Mouse (Mus musculus): ENCODE measurements at regions not wholly inside any gene's neighbourhood (a gene's known extent, or its start where the extent isn't known, plus 50 kb on each side); places are given as distances from the start of the nearest gene placed in this dataset.

DNA sequence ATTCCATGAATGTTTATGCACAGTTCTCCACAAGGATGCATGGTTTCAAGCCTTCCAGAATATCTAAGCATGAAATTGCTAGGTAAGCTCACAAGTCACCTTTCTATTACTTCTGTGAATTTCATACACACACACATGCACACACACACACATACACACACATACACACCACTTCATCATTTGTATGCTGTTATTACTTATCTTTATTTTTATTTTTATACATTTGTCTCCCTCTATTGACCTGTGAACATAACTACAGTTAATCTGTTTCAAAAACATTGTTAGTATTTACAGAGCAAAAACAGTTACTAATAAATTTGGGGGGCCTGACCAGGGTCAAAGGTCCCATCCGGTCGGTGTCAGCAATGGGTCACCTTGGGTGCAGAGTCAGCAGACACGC lies 212.6 kb upstream of the Depdc1a start:
- peak in 1 of 2 experiments; percentile 3 for DNase-seq (ENCODE audit: low spot score in 2 of 2)
- intact Hi-C loops (cut with DNase I): loop anchor here (10.0 kb wide), 1 partner anchor 1118 kb away; no protein-coding TSS in a partner anchor

GRCm38 (mm10) chr3:159317471-159317870 lies 177.8 kb upstream of the Depdc1a start:
- intact Hi-C loops (cut with DNase I): no loop called here
- DNase-seq (ENCODE audit: low spot score in 2 of 2): peak in 1 of 2 experiments; percentile 15

GRCm38 (mm10) chr3:159348053-159348452 lies 147.2 kb upstream of the Depdc1a start:
- no peak for DNase-seq (ENCODE audit: low spot score in 2 of 2)
- intact Hi-C loops (cut with DNase I): no loop called here

DNA sequence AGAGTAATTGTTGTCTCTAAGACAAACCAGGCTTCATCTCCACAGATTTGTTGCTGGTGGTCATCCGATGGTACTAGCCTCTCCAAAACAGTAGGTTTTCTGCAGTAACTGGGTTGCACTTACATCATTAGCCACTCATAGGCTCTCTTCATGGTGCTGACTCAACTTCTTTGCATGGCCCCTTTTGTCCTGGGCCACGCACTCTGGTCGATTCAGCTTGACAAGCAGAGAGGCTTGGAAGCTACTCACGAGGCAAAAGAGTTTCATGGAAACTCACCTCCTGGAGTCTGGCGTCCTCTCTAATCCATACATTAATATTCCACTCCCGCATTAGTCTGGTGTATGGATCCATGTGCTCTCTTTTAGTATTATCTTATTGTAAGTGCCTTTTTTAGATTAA lies 141.5 kb upstream of the Depdc1a start:
- DNase-seq (ENCODE audit: low spot score in 2 of 2): no peak
- intact Hi-C loops (cut with DNase I): no loop called here

- no peak for DNase-seq (ENCODE audit: low spot score in 2 of 2)
- intact Hi-C loops (cut with DNase I): no loop called here
These were observed 122.1 kb upstream of the Depdc1a start for GRCm38 (mm10) chr3:159373177-159373576.
